Mouse (Mus musculus): ENCODE measurements around the gene Hs1bp3.

Gene Hs1bp3

GRCm38 (mm10) chr12:8337286-8338060 lies 24.2 kb downstream of the Hs1bp3 start:
- DNase-seq: no peak

- DNase-seq: no peak
Observed at GRCm38 (mm10) chr12:8338491-8338890, 25.3 kb downstream of the Hs1bp3 start.

- no peak for DNase-seq
Observed at GRCm38 (mm10) chr12:8338918-8339317, 25.7 kb downstream of the Hs1bp3 start.

- no peak for DNase-seq
Observed at GRCm38 (mm10) chr12:8339591-8340319, 26.5 kb downstream of the Hs1bp3 start.

GRCm38 (mm10) chr12:8341008-8341407 lies 27.8 kb downstream of the Hs1bp3 start:
- DNase-seq: no peak

GRCm38 (mm10) chr12:8343381-8343780 lies 30.1 kb downstream of the Hs1bp3 start:
- DNase-seq: no peak

GRCm38 (mm10) chr12:8344897-8345296 lies 31.7 kb downstream of the Hs1bp3 start:
- no peak for DNase-seq

- no peak for DNase-seq
Observed at GRCm38 (mm10) chr12:8345539-8345938, 32.3 kb downstream of the Hs1bp3 start.

GRCm38 (mm10) chr12:8347746-8348462 lies 34.7 kb downstream of the Hs1bp3 start:
- no peak for DNase-seq

GRCm38 (mm10) chr12:8348733-8349513 lies 35.7 kb downstream of the Hs1bp3 start:
- no peak for DNase-seq

- DNase-seq: no peak
Observed at GRCm38 (mm10) chr12:8351025-8351903, 38.0 kb downstream of the Hs1bp3 start.

GRCm38 (mm10) chr12:8353071-8353470 lies 39.8 kb downstream of the Hs1bp3 start:
- DNase-seq: no peak

- no peak for DNase-seq
Observed at GRCm38 (mm10) chr12:8354187-8354586, 41.0 kb downstream of the Hs1bp3 start.

GRCm38 (mm10) chr12:8355011-8355410 lies 41.8 kb downstream of the Hs1bp3 start:
- no peak for DNase-seq

- DNase-seq: peak; percentile 18 to 28
Observed at GRCm38 (mm10) chr12:8357449-8357848, 44.2 kb downstream of the Hs1bp3 start.

- no peak for DNase-seq
Observed at GRCm38 (mm10) chr12:8358344-8358966, 45.2 kb downstream of the Hs1bp3 start.

- DNase-seq: no peak
Observed at GRCm38 (mm10) chr12:8359418-8360112, 46.3 kb downstream of the Hs1bp3 start.

- DNase-seq: no peak
Observed at GRCm38 (mm10) chr12:8361866-8362265, 48.6 kb downstream of the Hs1bp3 start.

GRCm38 (mm10) chr12:8362400-8362799 lies 49.2 kb downstream of the Hs1bp3 start:
- no peak for DNase-seq

- DNase-seq: no peak
Observed at GRCm38 (mm10) chr12:8364321-8364838, 51.1 kb downstream of the Hs1bp3 start.
